Mouse (Mus musculus) heart, embryonic 10.5 days (tissue): ENCODE data around the gene Etl4. TPM values are rescaled to one million over a fixed set of nuclear protein-coding genes. Genes with fewer than 3 reads are reported as not detected.

ENCODE experiments used
- DNase-seq: peaks from one replicate; pipeline ENCODE4 v3.0.0-alpha.2; 2017; ENCODE audit warnings: low spot score
- H3K27ac ChIP-seq: fragments of 300-500 bp; sonication (generic); 2 replicates; pipeline ENCODE4 v1.5.1; 2016; ENCODE audit warnings: mild to moderate bottlenecking
- H3K27me3 ChIP-seq: fragments of 300-500 bp; sonication (generic); 2 replicates; pipeline ENCODE4 v1.6.1; 2016; ENCODE audit warnings: mild to moderate bottlenecking; ENCODE audit not compliant: poor library complexity, insufficient read depth, severe bottlenecking
- H3K36me3 ChIP-seq: fragments of 300-500 bp; sonication (generic); 2 replicates; pipeline ENCODE4 v1.6.1; 2016; ENCODE audit warnings: mild to moderate bottlenecking, moderate library complexity
- H3K4me1 ChIP-seq: fragments of 300-500 bp; sonication (generic); 2 replicates; pipeline ENCODE4 v1.6.1; 2016; ENCODE audit warnings: mild to moderate bottlenecking
- H3K4me3 ChIP-seq: fragments of 300-500 bp; sonication (generic); 2 replicates; pipeline ENCODE4 v1.5.1; 2016; ENCODE audit warnings: mild to moderate bottlenecking, moderate library complexity
- H3K9me3 ChIP-seq: fragments of 300-500 bp; sonication (generic); 2 replicates; pipeline ENCODE4 v1.6.1; 2016; ENCODE audit warnings: mild to moderate bottlenecking, moderate library complexity
- WGBS: fragments of 180-500 bp; shearing (Covaris S2); methylation state at CpG from one replicate; pipeline ENCODE4 v1.1.7; 2016; 5-methylcytosine and 5-hydroxymethylcytosine counted together
- polyA plus RNA-seq: library from polyadenylated mRNA; unstranded; fragments of >200 nt; fragmentation: Nextera tagmentation; extraction: Ambion mirVana; gene quantifications from 2 replicates; pipeline ENCODE4 v1.2.1, GENCODE M21; 2016

Gene Etl4
- polyA plus RNA-seq, 1 experiment from 2014 or later = 18.7 TPM

DNA sequence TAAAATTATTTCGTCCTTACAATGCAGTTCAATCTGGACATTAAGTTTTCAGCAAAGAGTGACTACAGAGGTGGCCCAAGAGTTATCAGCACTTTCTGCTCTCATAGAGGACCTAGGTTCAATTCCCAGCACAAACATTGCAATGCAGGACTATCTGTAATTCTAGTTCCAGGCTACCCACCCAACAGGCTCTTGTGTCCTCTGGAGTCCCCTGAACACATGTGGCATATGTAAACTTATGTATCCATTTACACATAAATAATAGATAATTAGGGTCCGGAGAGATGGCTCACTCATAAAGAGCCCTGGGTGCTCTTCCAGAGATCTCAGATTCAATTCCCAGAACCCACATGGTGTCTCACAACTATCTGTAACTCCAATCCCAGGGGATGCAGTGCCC lies 533.2 kb downstream of the Etl4 start:
- WGBS = 85% methylated on average over 2 of the region's 2 CpGs
- Histone ChIP-seq H3K4me3 (no peak overlapping the region), H3K27ac (no peak overlapping the region), H3K9me3 (no peaks in the 10 kb centered on the region), H3K36me3 (no peaks in the 10 kb centered on the region), H3K27me3 (no peaks in the 10 kb centered on the region), H3K4me1 (peaks cover 20% of the 10 kb centered on the region)
- no peak for DNase-seq

DNA sequence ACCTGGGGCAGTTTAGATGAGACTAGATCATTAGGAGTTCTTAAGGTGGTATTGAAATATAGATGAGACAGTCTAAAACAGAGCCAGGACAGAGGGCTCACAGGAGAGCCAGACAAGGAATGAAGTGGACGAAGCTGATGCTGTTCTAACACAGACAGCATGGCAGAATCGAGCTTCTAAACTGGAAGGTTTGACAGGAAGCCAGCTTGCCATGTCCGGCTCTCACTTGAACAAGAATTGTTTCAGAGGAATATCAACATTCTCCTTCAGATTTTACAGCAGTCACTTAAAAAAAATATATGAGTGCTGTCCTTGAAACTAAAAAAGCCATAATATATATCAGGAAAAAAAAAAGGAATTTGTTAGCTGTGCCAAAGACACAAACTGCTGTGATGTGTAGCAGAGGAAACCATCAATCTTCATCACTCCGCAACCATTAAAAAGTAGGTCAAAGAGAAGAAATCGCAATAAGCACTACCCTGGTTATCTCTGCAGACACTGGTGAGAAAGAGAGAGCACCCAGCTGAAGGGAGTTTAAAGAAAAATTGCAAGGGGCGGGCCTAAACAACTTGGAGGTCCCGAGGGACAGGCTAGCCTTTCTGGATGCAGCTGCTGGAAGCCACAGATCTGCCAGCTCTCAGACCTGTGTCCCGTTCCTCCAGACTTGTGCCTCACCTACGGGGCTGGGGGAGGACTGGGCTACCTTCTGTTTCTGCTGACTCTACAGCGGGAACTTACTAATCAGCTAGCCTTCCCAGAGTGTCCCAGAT lies 534.3 kb downstream of the Etl4 start:
- Histone ChIP-seq H3K4me1 (peaks cover 20% of the 10 kb centered on the region), H3K27ac (peak overlapping the region; percentile 37; the same call in 1 of the 2 replicates), H3K9me3 (no peaks in the 10 kb centered on the region), H3K36me3 (no peaks in the 10 kb centered on the region), H3K27me3 (no peaks in the 10 kb centered on the region), H3K4me3 (no peak overlapping the region)
- DNase-seq = no peak
- WGBS = 42% methylated on average over 10 of the region's 10 CpGs

DNA sequence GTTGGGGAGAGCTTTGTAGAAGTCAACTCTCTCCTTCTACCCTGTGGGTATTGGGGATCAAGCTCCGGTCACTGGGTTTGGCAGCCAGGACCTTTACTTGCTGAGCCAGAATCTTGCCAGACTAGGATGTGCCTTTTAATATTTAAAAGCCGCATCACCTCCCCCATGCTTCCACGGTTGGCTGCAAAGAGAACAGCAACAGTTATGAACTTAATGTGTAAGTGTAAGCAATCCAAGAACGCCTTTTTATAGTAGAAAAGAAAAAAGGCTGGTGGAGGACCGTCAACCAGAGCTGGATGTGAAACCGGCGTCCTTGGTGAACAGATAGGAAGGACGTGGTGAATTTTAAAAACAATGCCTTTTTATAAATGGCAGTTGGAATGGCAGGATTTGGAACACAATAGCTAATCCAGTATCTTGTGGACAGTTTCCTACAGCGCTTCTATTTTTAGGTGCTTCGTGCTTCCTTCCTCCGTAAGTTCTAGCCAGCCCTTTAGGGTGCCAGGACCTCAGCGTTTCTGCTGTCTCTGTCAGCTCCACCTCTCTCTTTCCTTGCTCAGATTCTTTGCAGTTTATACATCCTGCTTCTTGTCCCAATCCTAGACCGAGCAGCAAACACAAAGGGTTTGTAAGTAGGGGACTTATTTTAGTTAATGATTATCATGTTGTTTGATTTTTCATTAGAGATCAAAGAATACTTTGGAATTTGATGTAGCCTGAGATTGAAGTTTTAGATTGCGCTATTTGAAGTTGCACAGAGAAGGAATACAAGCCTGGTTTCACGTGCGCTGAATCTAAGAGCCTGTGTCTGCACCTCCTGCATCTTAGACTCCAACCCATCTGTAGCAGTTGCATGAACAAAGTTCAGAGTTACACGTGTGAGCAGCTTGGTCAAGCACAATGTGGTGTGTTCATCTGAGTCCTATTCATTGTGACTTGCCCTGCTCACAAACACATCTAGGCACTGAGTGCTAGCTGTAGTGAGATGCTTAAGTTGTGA lies 535.9 kb downstream of the Etl4 start:
- Histone ChIP-seq H3K27me3 (no peaks in the 10 kb centered on the region), H3K4me1 (peaks cover 23% of the 10 kb centered on the region), H3K27ac (peak overlapping the region; percentile 16; the same call in 1 of the 2 replicates), H3K9me3 (no peaks in the 10 kb centered on the region), H3K4me3 (no peak overlapping the region), H3K36me3 (no peaks in the 10 kb centered on the region)
- no peak for DNase-seq
- 58% methylated on average over 17 of the region's 17 CpGs for WGBS

DNA sequence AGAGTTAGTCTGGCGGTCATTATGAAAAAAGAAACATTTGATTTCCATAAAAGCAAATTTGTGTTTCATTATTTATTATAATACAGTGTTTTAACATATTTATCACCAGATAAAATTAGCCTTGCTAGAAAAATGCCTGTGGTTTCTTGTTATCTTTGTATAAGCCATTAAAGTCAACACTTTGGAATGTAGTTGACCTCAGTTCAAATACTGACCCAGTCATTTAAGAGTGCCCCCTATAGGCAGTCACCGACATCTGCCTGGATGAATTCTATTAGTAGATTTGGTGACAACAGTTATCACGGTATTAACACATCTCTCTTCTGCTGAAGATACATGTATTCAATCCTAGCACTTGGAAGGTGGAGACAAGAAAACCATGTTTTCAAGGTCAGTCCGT lies 536.6 kb downstream of the Etl4 start:
- Histone ChIP-seq H3K27me3 (no peaks in the 10 kb centered on the region), H3K36me3 (no peaks in the 10 kb centered on the region), H3K4me3 (no peak overlapping the region), H3K4me1 (peaks cover 23% of the 10 kb centered on the region), H3K27ac (no peak overlapping the region), H3K9me3 (no peaks in the 10 kb centered on the region)
- 48% methylated on average over 4 of the region's 4 CpGs for WGBS
- DNase-seq = no peak

DNA sequence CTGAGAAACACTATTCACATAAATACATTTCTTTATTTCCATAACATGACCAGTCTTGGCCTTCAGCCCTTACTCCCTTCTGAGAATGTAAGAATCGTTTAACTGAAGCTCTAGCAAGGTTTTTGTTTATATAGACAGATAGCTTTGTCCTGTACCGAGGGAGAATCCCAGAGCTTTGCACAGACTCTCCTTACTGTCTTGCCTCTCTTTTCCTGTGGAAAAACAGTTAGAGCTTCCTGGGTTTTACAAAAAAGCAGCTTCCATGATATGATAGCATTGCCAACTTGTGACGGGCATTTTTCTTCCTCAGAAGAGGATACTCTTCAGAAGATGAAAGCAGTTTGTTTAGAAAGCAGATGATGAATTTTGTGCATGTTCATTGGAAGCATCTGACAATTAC lies 541.4 kb downstream of the Etl4 start:
- H3K4me1 ChIP-seq = peaks cover 4% of the 10 kb centered on the region; the same call in 1 of the 2 replicates
- H3K27ac ChIP-seq = no peak overlapping the region
- H3K27me3 ChIP-seq = no peaks in the 10 kb centered on the region
- WGBS = 35% methylated on average over 3 of the region's 3 CpGs
- H3K9me3 ChIP-seq = no peaks in the 10 kb centered on the region
- no peak for DNase-seq
- H3K4me3 ChIP-seq = no peak overlapping the region
- H3K36me3 ChIP-seq = no peaks in the 10 kb centered on the region

DNA sequence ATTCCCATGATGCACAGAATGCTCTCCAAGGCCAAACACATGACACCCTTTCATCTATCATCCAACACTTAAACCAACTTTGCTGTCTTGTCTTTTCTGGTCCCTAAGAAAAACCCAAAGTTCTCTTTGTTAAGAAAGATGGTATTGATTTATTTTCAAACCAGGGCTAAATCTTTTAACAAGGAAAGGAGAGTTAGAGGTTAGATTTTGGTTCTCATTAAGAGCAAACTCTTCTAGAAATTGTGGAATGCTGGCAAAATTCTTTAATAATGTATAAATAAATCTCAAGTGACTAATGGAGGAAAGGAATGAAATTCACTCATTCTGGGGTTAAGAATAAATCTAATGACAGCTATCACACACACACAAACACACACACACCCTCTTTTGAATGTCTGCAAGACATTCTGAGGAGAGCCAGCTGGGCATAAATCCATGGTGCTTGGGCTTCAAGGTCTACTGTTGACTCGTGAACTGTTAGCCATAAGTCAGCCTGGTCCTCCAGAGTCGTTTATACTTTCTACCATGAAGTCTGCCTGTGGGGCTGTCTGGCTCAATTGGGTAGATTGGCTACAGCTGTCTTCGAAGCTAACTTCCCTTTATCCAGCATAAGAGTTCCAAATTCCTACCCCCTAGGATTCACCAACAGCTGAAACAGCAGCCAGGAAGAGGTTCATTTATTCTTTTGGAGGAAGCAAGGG lies 544.1 kb downstream of the Etl4 start:
- Histone ChIP-seq H3K27ac (no peak overlapping the region), H3K4me3 (no peak overlapping the region), H3K4me1 (peaks cover 7% of the 10 kb centered on the region; the same call in 1 of the 2 replicates), H3K36me3 (no peaks in the 10 kb centered on the region), H3K9me3 (no peaks in the 10 kb centered on the region), H3K27me3 (no peaks in the 10 kb centered on the region)
- no peak for DNase-seq
- WGBS = 73% methylated on average over 3 of the region's 3 CpGs

DNA sequence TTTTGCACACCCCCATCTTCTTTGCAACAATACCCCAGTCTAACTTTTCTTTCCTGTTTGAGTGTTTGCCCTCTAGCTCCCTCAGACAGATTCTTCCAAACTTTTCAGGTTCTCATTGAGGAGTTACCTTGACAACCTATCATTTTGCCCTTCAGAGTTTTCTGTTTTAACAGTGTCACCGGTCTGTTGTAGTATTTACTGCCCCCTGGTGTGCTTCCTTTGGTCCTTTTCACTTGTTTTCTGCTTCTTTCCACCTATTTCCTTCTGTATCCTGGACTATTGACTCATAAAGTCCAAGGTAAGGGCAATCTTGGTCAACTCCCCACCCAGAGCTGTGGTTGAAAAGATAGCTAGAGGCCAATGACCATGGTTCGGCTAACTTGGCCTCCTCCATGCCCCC lies 569.6 kb downstream of the Etl4 start:
- H3K9me3 ChIP-seq = no peaks in the 10 kb centered on the region
- no peak overlapping the region for H3K4me3 ChIP-seq
- 79% methylated on average over 2 of the region's 2 CpGs for WGBS
- no peaks in the 10 kb centered on the region for H3K36me3 ChIP-seq
- no peak overlapping the region for H3K27ac ChIP-seq
- peaks cover 6% of the 10 kb centered on the region; the same call in 1 of the 2 replicates for H3K4me1 ChIP-seq
- no peaks in the 10 kb centered on the region for H3K27me3 ChIP-seq
- no peak for DNase-seq

DNA sequence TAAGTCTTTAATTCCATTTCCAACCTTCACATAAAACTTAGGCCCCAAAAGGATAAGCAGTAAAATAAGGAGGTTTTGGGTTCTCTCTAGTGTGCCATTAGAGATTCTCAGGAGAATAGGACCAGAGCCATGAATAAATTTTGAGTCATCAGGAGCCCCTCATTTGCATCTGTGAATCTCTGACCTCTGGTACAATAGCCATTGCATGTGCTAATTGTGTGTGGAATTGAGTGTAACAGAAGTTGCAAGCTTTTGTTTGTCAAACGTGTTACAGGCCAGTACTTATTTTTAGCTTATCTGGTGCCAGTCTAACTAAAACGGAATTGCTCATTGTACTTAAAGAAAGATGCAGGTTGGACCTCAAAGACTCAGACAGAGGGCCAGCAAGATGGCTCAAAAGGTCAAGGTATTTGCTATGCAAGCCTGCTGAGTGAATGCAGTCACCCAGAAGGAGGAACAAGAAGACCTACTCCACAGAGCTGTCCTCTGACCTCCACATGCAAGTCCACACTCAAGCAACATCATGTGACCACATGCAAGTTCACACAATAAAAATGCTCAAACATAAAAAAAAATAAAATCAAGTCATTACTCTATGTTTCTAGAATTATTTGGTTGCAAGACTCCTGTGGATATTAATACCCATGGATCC lies 576.7 kb downstream of the Etl4 start:
- no peak overlapping the region for H3K27ac ChIP-seq
- H3K9me3 ChIP-seq = no peaks in the 10 kb centered on the region
- DNase-seq = no peak
- H3K4me1 ChIP-seq = peaks cover 3% of the 10 kb centered on the region; the same call in 1 of the 2 replicates
- H3K4me3 ChIP-seq = no peak overlapping the region
- WGBS = 23% methylated on average over 2 of the region's 2 CpGs
- H3K27me3 ChIP-seq = no peaks in the 10 kb centered on the region
- no peaks in the 10 kb centered on the region for H3K36me3 ChIP-seq

DNA sequence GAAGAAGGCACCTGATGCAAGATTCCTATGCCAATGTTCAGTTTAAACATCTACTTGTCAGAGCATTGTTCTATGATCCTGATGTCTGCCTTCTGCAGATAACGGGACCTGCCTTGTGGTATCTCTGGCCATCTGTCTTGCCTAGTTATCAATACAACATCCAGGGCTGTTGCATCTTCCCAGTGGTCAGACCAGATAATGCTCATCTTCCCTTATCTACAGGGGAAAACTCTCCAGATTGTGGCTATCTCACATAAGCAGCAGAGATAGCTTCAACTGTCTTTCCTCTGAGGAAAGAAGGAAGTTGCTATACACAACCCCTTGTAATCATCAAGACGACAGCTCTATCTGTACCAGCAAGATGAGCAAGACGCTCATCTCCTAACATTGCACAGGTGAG lies 579.5 kb downstream of the Etl4 start:
- DNase-seq = no peak
- H3K9me3 ChIP-seq = no peaks in the 10 kb centered on the region
- H3K27ac ChIP-seq = no peak overlapping the region
- 41% methylated on average over 3 of the region's 3 CpGs for WGBS
- H3K27me3 ChIP-seq = no peaks in the 10 kb centered on the region
- no peaks in the 10 kb centered on the region for H3K36me3 ChIP-seq
- H3K4me1 ChIP-seq = peaks cover 3% of the 10 kb centered on the region; the same call in 1 of the 2 replicates
- H3K4me3 ChIP-seq = no peak overlapping the region

DNA sequence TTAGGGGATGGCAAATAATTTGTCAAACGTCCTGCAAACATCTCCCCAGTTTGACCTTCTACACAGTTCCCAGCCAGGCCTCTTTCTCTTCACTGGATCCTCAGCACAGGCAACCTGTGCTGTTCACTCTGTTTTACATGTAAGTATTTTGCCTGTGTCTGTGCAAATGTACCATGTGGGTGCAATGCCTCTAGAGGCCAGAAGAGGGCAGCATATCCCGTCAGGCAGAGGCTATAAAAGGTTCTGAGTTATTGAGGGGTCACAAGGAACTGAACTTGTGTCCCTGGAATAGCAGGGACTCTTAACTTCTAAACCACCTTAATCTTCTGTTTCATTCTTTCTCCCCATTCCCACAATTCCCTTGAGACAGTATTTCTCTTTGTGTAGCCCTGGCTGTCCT lies 582.5 kb downstream of the Etl4 start:
- H3K27ac ChIP-seq = no peak overlapping the region
- H3K9me3 ChIP-seq = no peaks in the 10 kb centered on the region
- no peak for DNase-seq
- no peak overlapping the region for H3K4me3 ChIP-seq
- no peaks in the 10 kb centered on the region for H3K27me3 ChIP-seq
- 55% methylated on average over 2 of the region's 2 CpGs for WGBS
- H3K36me3 ChIP-seq = no peaks in the 10 kb centered on the region
- H3K4me1 ChIP-seq = no peaks in the 10 kb centered on the region

DNA sequence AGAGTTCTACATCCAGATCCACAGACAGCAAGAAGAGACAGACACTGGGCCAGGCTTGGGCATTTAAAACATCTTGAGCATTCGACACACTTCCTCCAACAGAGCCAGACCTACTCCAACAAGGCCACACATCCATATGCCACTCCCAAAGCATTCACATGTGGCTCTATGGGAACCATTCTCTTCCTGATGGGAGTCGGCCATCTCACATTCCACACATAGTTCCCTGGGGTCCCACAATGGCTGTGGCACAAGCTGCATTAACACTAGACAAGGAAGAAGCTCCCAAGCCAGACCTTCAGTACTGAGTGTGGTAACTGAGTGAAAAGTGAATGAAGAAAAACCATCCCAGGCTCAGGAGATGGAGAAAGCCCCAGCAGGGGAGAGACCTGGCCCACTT lies 584.2 kb downstream of the Etl4 start:
- 73% methylated on average over 2 of the region's 2 CpGs for WGBS
- H3K36me3 ChIP-seq = no peaks in the 10 kb centered on the region
- DNase-seq = no peak

DNA sequence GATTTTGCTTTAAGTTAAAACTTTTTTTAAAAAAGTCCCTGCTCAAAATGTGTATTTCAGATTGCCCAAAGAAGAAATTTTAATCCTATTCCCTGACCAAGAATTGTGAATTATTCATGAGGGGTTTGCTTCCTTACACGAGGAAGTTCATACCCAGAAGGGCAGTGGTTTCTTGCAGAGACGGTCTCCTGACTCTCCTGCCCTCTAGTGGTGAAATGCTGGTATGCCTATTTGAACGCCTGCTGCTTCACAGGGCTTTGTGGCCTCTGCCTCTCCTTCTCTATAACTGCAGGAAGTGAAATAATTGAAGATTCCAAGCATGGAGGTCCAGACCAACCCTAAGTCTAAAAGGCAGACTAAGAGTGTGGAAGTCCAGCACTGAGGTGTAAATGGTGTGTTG lies 585.1 kb downstream of the Etl4 start:
- Histone ChIP-seq H3K9me3 (no peaks in the 10 kb centered on the region), H3K27me3 (no peaks in the 10 kb centered on the region), H3K27ac (no peak overlapping the region), H3K36me3 (no peaks in the 10 kb centered on the region), H3K4me3 (no peak overlapping the region), H3K4me1 (no peaks in the 10 kb centered on the region)
- 28% methylated on average over 3 of the region's 3 CpGs for WGBS
- DNase-seq = no peak

More for the DNA sequence above, 584.2 kb downstream of the Etl4 start:
- Histone ChIP-seq H3K27ac (no peak overlapping the region), H3K4me1 (no peaks in the 10 kb centered on the region), H3K9me3 (no peaks in the 10 kb centered on the region), H3K4me3 (no peak overlapping the region), H3K27me3 (no peaks in the 10 kb centered on the region)
